Mouse (Mus musculus) brain, embryonic 14.5 days (tissue): ENCODE measurements around the gene Elovl5.

Experiments used
- CTCF ChIP-seq: fragments of 200-500 bp; IDR thresholded peaks from 2 replicates; pipeline ENCODE4 v1.5.1; 2012; ENCODE audit warnings: inconsistent platforms, mild to moderate bottlenecking, moderate library complexity, borderline replicate concordance; ENCODE audit not compliant: insufficient read depth, insufficient read length; ENCODE audit errors: extremely low read depth
- POLR2A ChIP-seq: fragments of 200-500 bp; IDR thresholded peaks from 2 replicates; pipeline ENCODE4 v1.6.1; 2012; ENCODE audit warnings: mild to moderate bottlenecking, inconsistent platforms, borderline replicate concordance; ENCODE audit not compliant: poor library complexity, insufficient read depth, insufficient read length, severe bottlenecking; ENCODE audit errors: extremely low read depth

GRCm38 (mm10) chr9:77965287-77965686 lies 48.1 kb downstream of the Elovl5 start:
- no peak for TF ChIP-seq CTCF
- TF ChIP-seq POLR2A: no peak
